Mouse (Mus musculus): Measurements from ENCODE around the gene Col8a2. TPM values are rescaled to one million over a fixed set of nuclear protein-coding genes. Genes with fewer than 3 reads are reported as not detected.

The Col8a2 gene
- polyA plus RNA-seq, 1 experiment, result 40.4 TPM

DNA sequence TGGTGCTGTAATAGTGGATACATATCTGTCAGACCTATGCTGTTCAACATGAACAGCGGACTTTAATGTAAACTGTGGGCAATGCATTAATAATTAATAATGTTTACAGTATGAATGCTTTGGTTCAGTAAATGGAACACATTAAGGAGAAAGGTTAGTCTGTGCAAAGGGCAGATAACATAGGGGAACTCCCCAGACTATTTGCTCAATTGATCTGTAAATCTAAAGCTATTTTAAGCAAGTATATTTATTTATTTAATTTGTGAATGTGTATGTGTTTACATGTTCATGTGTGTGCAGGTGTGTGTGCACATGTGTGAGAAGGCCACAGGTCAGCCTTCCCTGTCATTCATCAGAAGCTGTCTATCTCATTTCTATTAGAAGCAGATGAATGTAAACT lies 73.5 kb downstream of the Col8a2 start:
- no peak overlapping the region for H3K27ac ChIP-seq (ENCODE audit: insufficient read depth, low read length)
- TF ChIP-seq POLR2A (IDR thresholded peaks at IDR 0.05; ENCODE audit: low read depth, low read length) (no peak), CTCF (IDR thresholded peaks at IDR 0.05; ENCODE audit: borderline replicate concordance, insufficient read depth, low read length) (no peak)
- H3K4me3 ChIP-seq (ENCODE audit: insufficient read depth, low read length), result no peak overlapping the region
- no peaks in the 10 kb centered on the region for H3K4me1 ChIP-seq (ENCODE audit: control insufficient read depth, insufficient read depth, low read length)

Other genes starting within 250 kb of the Col8a2 start
- 72.2 and 72.6 TPM in 2 replicates for gene Mrps15, start 239.9 kb upstream of the Col8a2 start, polyA plus RNA-seq (2011; ENCODE audit: insufficient read length, low read depth, missing spikeins)
- gene Oscp1, start 228.2 kb upstream of the Col8a2 start, polyA plus RNA-seq (2011; ENCODE audit: insufficient read length, low read depth, missing spikeins), result 5.0 and 8.1 TPM in 2 replicates
- 34.3 and 38.7 TPM in 2 replicates for gene Lsm10, start 190.2 kb upstream of the Col8a2 start, polyA plus RNA-seq (2011; ENCODE audit: insufficient read length, low read depth, missing spikeins)
- gene Stk40, start 182.8 kb upstream of the Col8a2 start, polyA plus RNA-seq (2011; ENCODE audit: insufficient read length, low read depth, missing spikeins), result 26.4 and 34.1 TPM in 2 replicates
- gene Eva1b, start 139.0 kb upstream of the Col8a2 start, polyA plus RNA-seq (2011; ENCODE audit: insufficient read length, low read depth, missing spikeins), result 41.0 and 53.7 TPM in 2 replicates
- 2.5 and 3.8 TPM in 2 replicates for gene Sh3d21, start 123.3 kb upstream of the Col8a2 start, polyA plus RNA-seq (2011; ENCODE audit: insufficient read length, low read depth, missing spikeins)
- gene Thrap3, start 84.0 kb upstream of the Col8a2 start, polyA plus RNA-seq (2011; ENCODE audit: insufficient read length, low read depth, missing spikeins), result 311 and 382 TPM in 2 replicates
- 83.0 and 98.9 TPM in 2 replicates for gene Map7d1, start 30.4 kb upstream of the Col8a2 start, polyA plus RNA-seq (2011; ENCODE audit: insufficient read length, low read depth, missing spikeins)
- gene Trappc3, start 24.5 kb upstream of the Col8a2 start, polyA plus RNA-seq (2011; ENCODE audit: insufficient read length, low read depth, missing spikeins), result 96.6 and 102 TPM in 2 replicates
- gene Adprhl2, start 34.9 kb downstream of the Col8a2 start, polyA plus RNA-seq (2011; ENCODE audit: insufficient read length, low read depth, missing spikeins), result 15.9 and 16.7 TPM in 2 replicates
- gene Tekt2, start 38.9 kb downstream of the Col8a2 start, polyA plus RNA-seq (2011; ENCODE audit: insufficient read length, low read depth, missing spikeins), result 3.1 and 3.9 TPM in 2 replicates
- 18.0 and 22.7 TPM in 2 replicates for gene Ago3, start 142.8 kb downstream of the Col8a2 start, polyA plus RNA-seq (2011; ENCODE audit: insufficient read length, low read depth, missing spikeins)
- gene Ago1, start 181.8 kb downstream of the Col8a2 start, polyA plus RNA-seq (2011; ENCODE audit: insufficient read length, low read depth, missing spikeins), result 26.6 and 27.0 TPM in 2 replicates
- gene Ago4, start 246.7 kb downstream of the Col8a2 start, polyA plus RNA-seq (2011; ENCODE audit: insufficient read length, low read depth, missing spikeins), result 1.2 and 1.9 TPM in 2 replicates

Measured in embryonic fibroblast, embryonic 13.5 days (primary cell).